Mouse (Mus musculus) small intestine, adult 10 weeks (tissue): ENCODE data around the gene Uap1. TPM values are rescaled to one million over a fixed set of nuclear protein-coding genes. Genes with fewer than 3 reads are reported as not detected.

Experiments used
- polyA plus RNA-seq: library from polyadenylated mRNA; stranded (reverse); fragments of 350-450 nt; fragmentation: Illumina TruSeq; extraction: RNeasy Lipid Tissue Mini Kit (QIAGEN cat#74804); gene quantifications from one replicate; pipeline ENCODE4 v1.2.3, GENCODE M21; 2014; ENCODE audit warnings: low replicate concordance

Uap1 gene
- 113 TPM for polyA plus RNA-seq

GRCm38 (mm10) chr1:170174814-170175332 lies at the start of gene Uap1:
Gene Uap1, minus strand, starts transcription at chr1:170174957.

GRCm38 (mm10) chr1:170214757-170215522 lies 40.2 kb upstream of the Uap1 start, which contains the start of gene Uhmk1:
Gene Uhmk1, minus strand, starts transcription at chr1:170215397.

GRCm38 (mm10) chr1:170110516-170111332 lies 64.0 kb downstream of the Uap1 start, which contains the start of gene Ddr2:
Gene Ddr2, minus strand, starts transcription at chr1:170110762.

Other genes starting within 250 kb of the Uap1 start
- gene Ccdc190, start 246.3 kb downstream of the Uap1 start, polyA plus RNA-seq: 0.41 TPM
- 14.2 TPM for gene Hsd17b7, start 205.7 kb downstream of the Uap1 start, polyA plus RNA-seq
- gene Ddr2, start 64.2 kb downstream of the Uap1 start, polyA plus RNA-seq: 23.1 TPM
- gene Uhmk1, start 40.4 kb upstream of the Uap1 start, polyA plus RNA-seq: 63.1 TPM
- gene Sh2d1b2, start 57.8 kb upstream of the Uap1 start, polyA plus RNA-seq: not detected
- 4.5 TPM for gene Sh2d1b1, start 102.4 kb upstream of the Uap1 start, polyA plus RNA-seq
- 3.3 TPM for gene Gm7694, start 131.4 kb upstream of the Uap1 start, polyA plus RNA-seq
- gene Spata46, start 133.8 kb upstream of the Uap1 start, polyA plus RNA-seq: not detected